Mouse (Mus musculus): ENCODE results near the gene Mrps27. TPM values are rescaled to one million over a fixed set of nuclear protein-coding genes. Genes with fewer than 3 reads are reported as not detected.
"Not testable (repeated sequence)": the region's sequence is repeated elsewhere in the genome, so short reads cannot be mapped to it uniquely, and the experiment has no call there.

The Mrps27 gene
- polyA plus RNA-seq, 1 experiment from 2014 or later, result 67.1 TPM

- H3K27ac ChIP-seq (ENCODE audit: low read depth, low read length), result no peak overlapping the region
- H3K4me1 ChIP-seq (ENCODE audit: control insufficient read depth, insufficient read depth, low read length), result no peaks in the 10 kb centered on the region
- H3K4me2 ChIP-seq (ENCODE audit: low read depth), result no peak overlapping the region
- no peaks in the 10 kb centered on the region for H3K27me3 ChIP-seq (ENCODE audit: control insufficient read depth, insufficient read depth, low read length)
- WGBS, result 81% methylated on average over 15 of the region's 15 CpGs
- ATAC-seq (ENCODE audit: insufficient read depth, low FRiP score, low TSS enrichment) (no peak), DNase-seq (ENCODE audit: low spot score) (no peak)
- no peaks in the 10 kb centered on the region for H3K9me3 ChIP-seq (ENCODE audit: control insufficient read depth, low read length)
- H3K4me3 ChIP-seq (ENCODE audit: low read depth, low read length), result no peak overlapping the region
- H3K36me3 ChIP-seq (ENCODE audit: control insufficient read depth, insufficient read depth, low read length), result no peaks in the 10 kb centered on the region
- no peak overlapping the region for H3K9ac ChIP-seq (ENCODE audit: low read length)
Measured at GRCm38 (mm10) chr13:99314657-99315181, 29.9 kb upstream of the Mrps27 start.

- Histone ChIP-seq H3K9me3 (ENCODE audit: control insufficient read depth, low read length) (no peaks in the 10 kb centered on the region), H3K4me3 (ENCODE audit: low read depth, low read length) (no peak overlapping the region), H3K4me1 (ENCODE audit: control insufficient read depth, insufficient read depth, low read length) (no peaks in the 10 kb centered on the region), H3K4me2 (ENCODE audit: low read depth) (no peak overlapping the region), H3K9ac (ENCODE audit: low read length) (no peak overlapping the region), H3K27me3 (ENCODE audit: control insufficient read depth, insufficient read depth, low read length) (no peaks in the 10 kb centered on the region), H3K27ac (ENCODE audit: low read depth, low read length) (no peak overlapping the region), H3K36me3 (ENCODE audit: control insufficient read depth, insufficient read depth, low read length) (peaks cover 4% of the 10 kb centered on the region; the same call in 1 of the 2 replicates)
- WGBS, result 91% methylated on average over 6 of the region's 6 CpGs
- no peak for DNase-seq (ENCODE audit: low spot score)
- no peak for ATAC-seq (ENCODE audit: insufficient read depth, low FRiP score, low TSS enrichment)
Measured at GRCm38 (mm10) chr13:99316366-99316765, 28.2 kb upstream of the Mrps27 start.

- no peak overlapping the region for H3K27ac ChIP-seq (ENCODE audit: low read depth, low read length)
- no peak overlapping the region for H3K9ac ChIP-seq (ENCODE audit: low read length)
- DNase-seq (ENCODE audit: low spot score), result peak; percentile 37
- no peaks in the 10 kb centered on the region for H3K4me1 ChIP-seq (ENCODE audit: control insufficient read depth, insufficient read depth, low read length)
- 62% methylated on average over 4 of the region's 4 CpGs for WGBS
- peaks cover 4% of the 10 kb centered on the region; the same call in 1 of the 2 replicates for H3K36me3 ChIP-seq (ENCODE audit: control insufficient read depth, insufficient read depth, low read length)
- H3K9me3 ChIP-seq (ENCODE audit: control insufficient read depth, low read length), result no peaks in the 10 kb centered on the region
- H3K27me3 ChIP-seq (ENCODE audit: control insufficient read depth, insufficient read depth, low read length), result no peaks in the 10 kb centered on the region
- ATAC-seq (ENCODE audit: insufficient read depth, low FRiP score, low TSS enrichment), result no peak
- H3K4me3 ChIP-seq (ENCODE audit: low read depth, low read length), result no peak overlapping the region
- no peak overlapping the region for H3K4me2 ChIP-seq (ENCODE audit: low read depth)
Measured at GRCm38 (mm10) chr13:99317058-99317457, 27.5 kb upstream of the Mrps27 start.

- Histone ChIP-seq H3K4me3 (ENCODE audit: low read depth, low read length) (no peak overlapping the region), H3K4me1 (ENCODE audit: control insufficient read depth, insufficient read depth, low read length) (no peaks in the 10 kb centered on the region), H3K36me3 (ENCODE audit: control insufficient read depth, insufficient read depth, low read length) (peaks cover 7% of the 10 kb centered on the region; the same call in 1 of the 2 replicates), H3K27me3 (ENCODE audit: control insufficient read depth, insufficient read depth, low read length) (no peaks in the 10 kb centered on the region), H3K4me2 (ENCODE audit: low read depth) (no peak overlapping the region), H3K27ac (ENCODE audit: low read depth, low read length) (no peak overlapping the region), H3K9ac (ENCODE audit: low read length) (no peak overlapping the region), H3K9me3 (ENCODE audit: control insufficient read depth, low read length) (no peaks in the 10 kb centered on the region)
- no peak for DNase-seq (ENCODE audit: low spot score)
- 91% methylated on average over 7 of the region's 7 CpGs for WGBS
- no peak for ATAC-seq (ENCODE audit: insufficient read depth, low FRiP score, low TSS enrichment)
Measured at GRCm38 (mm10) chr13:99320453-99320852, 24.1 kb upstream of the Mrps27 start.

GRCm38 (mm10) chr13:99322915-99323314 is 21.7 kb upstream of the Mrps27 start:
- not testable (repeated sequence) for H3K9me3 ChIP-seq (ENCODE audit: control insufficient read depth, low read length); ATAC-seq (ENCODE audit: insufficient read depth, low FRiP score, low TSS enrichment); H3K9ac ChIP-seq (ENCODE audit: low read length); H3K4me2 ChIP-seq (ENCODE audit: low read depth); DNase-seq (ENCODE audit: low spot score); H3K4me3 ChIP-seq (ENCODE audit: low read depth, low read length); H3K4me1 ChIP-seq (ENCODE audit: control insufficient read depth, insufficient read depth, low read length); H3K27me3 ChIP-seq (ENCODE audit: control insufficient read depth, insufficient read depth, low read length); H3K27ac ChIP-seq (ENCODE audit: low read depth, low read length)
- peaks cover 14% of the 10 kb centered on the region; the same call in 1 of the 2 replicates for H3K36me3 ChIP-seq (ENCODE audit: control insufficient read depth, insufficient read depth, low read length)
- 92% methylated on average over 11 of the region's 13 CpGs for WGBS

- Histone ChIP-seq H3K27ac (ENCODE audit: low read depth, low read length) (no peak overlapping the region), H3K4me1 (ENCODE audit: control insufficient read depth, insufficient read depth, low read length) (no peaks in the 10 kb centered on the region), H3K36me3 (ENCODE audit: control insufficient read depth, insufficient read depth, low read length) (peaks cover 14% of the 10 kb centered on the region; the same call in 1 of the 2 replicates), H3K27me3 (ENCODE audit: control insufficient read depth, insufficient read depth, low read length) (no peaks in the 10 kb centered on the region), H3K4me2 (ENCODE audit: low read depth) (no peak overlapping the region), H3K9ac (ENCODE audit: low read length) (no peak overlapping the region), H3K4me3 (ENCODE audit: low read depth, low read length) (no peak overlapping the region), H3K9me3 (ENCODE audit: control insufficient read depth, low read length) (no peaks in the 10 kb centered on the region)
- WGBS, result 85% methylated on average over 7 of the region's 7 CpGs
- no peak for ATAC-seq (ENCODE audit: insufficient read depth, low FRiP score, low TSS enrichment)
- no peak for DNase-seq (ENCODE audit: low spot score)
Measured at GRCm38 (mm10) chr13:99323632-99324336, 20.8 kb upstream of the Mrps27 start.

- not testable (repeated sequence) for H3K4me3 ChIP-seq (ENCODE audit: low read depth, low read length); H3K9me3 ChIP-seq (ENCODE audit: control insufficient read depth, low read length); ATAC-seq (ENCODE audit: insufficient read depth, low FRiP score, low TSS enrichment); H3K9ac ChIP-seq (ENCODE audit: low read length); H3K27me3 ChIP-seq (ENCODE audit: control insufficient read depth, insufficient read depth, low read length); DNase-seq (ENCODE audit: low spot score); H3K4me1 ChIP-seq (ENCODE audit: control insufficient read depth, insufficient read depth, low read length); H3K4me2 ChIP-seq (ENCODE audit: low read depth); H3K27ac ChIP-seq (ENCODE audit: low read depth, low read length)
- H3K36me3 ChIP-seq (ENCODE audit: control insufficient read depth, insufficient read depth, low read length), result peaks cover 14% of the 10 kb centered on the region; the same call in 1 of the 2 replicates
- whole genome bisulfite sequencing, result 91% methylated on average over 8 of the region's 8 CpGs
Measured at GRCm38 (mm10) chr13:99324337-99324685, 20.3 kb upstream of the Mrps27 start.

- 78% methylated on average over 4 of the region's 4 CpGs for WGBS
- Histone ChIP-seq H3K4me1 (ENCODE audit: control insufficient read depth, insufficient read depth, low read length) (no peaks in the 10 kb centered on the region), H3K36me3 (ENCODE audit: control insufficient read depth, insufficient read depth, low read length) (peaks cover 13% of the 10 kb centered on the region), H3K4me3 (ENCODE audit: low read depth, low read length) (no peak overlapping the region), H3K4me2 (ENCODE audit: low read depth) (no peak overlapping the region), H3K27ac (ENCODE audit: low read depth, low read length) (no peak overlapping the region), H3K27me3 (ENCODE audit: control insufficient read depth, insufficient read depth, low read length) (no peaks in the 10 kb centered on the region), H3K9me3 (ENCODE audit: control insufficient read depth, low read length) (no peaks in the 10 kb centered on the region), H3K9ac (ENCODE audit: low read length) (no peak overlapping the region)
- DNase-seq (ENCODE audit: low spot score) (no peak), ATAC-seq (ENCODE audit: insufficient read depth, low FRiP score, low TSS enrichment) (no peak)
Measured at GRCm38 (mm10) chr13:99331255-99331654, 13.3 kb upstream of the Mrps27 start.

- Histone ChIP-seq H3K4me3 (ENCODE audit: low read depth, low read length) (no peak overlapping the region), H3K9ac (ENCODE audit: low read length) (no peak overlapping the region), H3K9me3 (ENCODE audit: control insufficient read depth, low read length) (no peaks in the 10 kb centered on the region), H3K4me2 (ENCODE audit: low read depth) (no peak overlapping the region), H3K4me1 (ENCODE audit: control insufficient read depth, insufficient read depth, low read length) (no peaks in the 10 kb centered on the region), H3K27me3 (ENCODE audit: control insufficient read depth, insufficient read depth, low read length) (no peaks in the 10 kb centered on the region), H3K27ac (ENCODE audit: low read depth, low read length) (no peak overlapping the region), H3K36me3 (ENCODE audit: control insufficient read depth, insufficient read depth, low read length) (peaks cover 18% of the 10 kb centered on the region)
- ATAC-seq (ENCODE audit: insufficient read depth, low FRiP score, low TSS enrichment) (no peak), DNase-seq (ENCODE audit: low spot score) (no peak)
- WGBS, result 91% methylated on average over 6 of the region's 6 CpGs
Measured at GRCm38 (mm10) chr13:99337510-99337909, 7.1 kb upstream of the Mrps27 start.

Data from neural tube, embryonic 11.5 days (tissue).